Mouse (Mus musculus) CH12.LX (cell line): ENCODE measurements around the gene Pex16. TPM values are rescaled to one million over a fixed set of nuclear protein-coding genes. Genes with fewer than 3 reads are reported as not detected.

Experiments
- DNase-seq: peaks from one replicate; pipeline ENCODE4 v3.0.0-alpha.2; 2013; ENCODE audit errors: extremely low read depth
- H3K27ac ChIP-seq: 2 replicates; pipeline ENCODE4 v1.5.1; 2012; ENCODE audit warnings: low read depth, mild to moderate bottlenecking, control low read depth, moderate library complexity; ENCODE audit not compliant: insufficient read depth
- H3K27me3 ChIP-seq: replicated peaks from 2 replicates; pipeline ENCODE3; 2012; ENCODE audit warnings: inconsistent platforms
- H3K36me3 ChIP-seq, 2 experiments: replicated peaks in 1 of 2; 2 replicates each; pipeline versions ENCODE3 to v1.6.1; 2012; ENCODE audit warnings: inconsistent platforms in 1 of 2, low read length in 1 of 2, mild to moderate bottlenecking in 1 of 2, mixed read lengths in 1 of 2, moderate library complexity in 1 of 2; ENCODE audit not compliant: control insufficient read depth in 1 of 2, insufficient read depth in 1 of 2
- H3K4me1 ChIP-seq, 2 experiments: 2 replicates each; pipeline ENCODE4 v1.6.1; 2012; ENCODE audit warnings: inconsistent platforms in 1 of 2, moderate library complexity in 1 of 2; ENCODE audit not compliant: insufficient read depth in 2 of 2, control insufficient read depth in 1 of 2
- H3K4me2 ChIP-seq: 2 replicates; pipeline ENCODE4 v1.6.1; 2012; ENCODE audit warnings: low read depth, mild to moderate bottlenecking, control low read depth; ENCODE audit not compliant: poor library complexity, insufficient read depth, severe bottlenecking
- H3K4me3 ChIP-seq, 3 experiments: fragments of 150-350 bp in 1 of 3; sonication (generic) in 1 of 3; replicated peaks in 1 of 3; 2 replicates each; pipeline versions ENCODE3 to v1.5.1; 2011 to 2012; ENCODE audit warnings: low read depth in 2 of 3, low read length in 2 of 3, mild to moderate bottlenecking in 2 of 3, moderate library complexity in 2 of 3, control low read depth in 1 of 3, improper control_type of control experiment in 1 of 3, inconsistent platforms in 1 of 3, mixed read lengths in 1 of 3; ENCODE audit not compliant: poor library complexity in 1 of 3
- H3K79me2 ChIP-seq: replicated peaks from 2 replicates; pipeline ENCODE4 v1.6.1; 2012; ENCODE audit warnings: mild to moderate bottlenecking, moderate library complexity; ENCODE audit not compliant: control insufficient read depth, poor library complexity, insufficient read depth, severe bottlenecking; ENCODE audit errors: extremely low read depth
- H3K9ac ChIP-seq: 2 replicates; pipeline ENCODE4 v1.6.1; 2012; ENCODE audit warnings: low read depth, mild to moderate bottlenecking, control low read depth, moderate library complexity; ENCODE audit not compliant: insufficient read depth
- H3K9me3 ChIP-seq: replicated peaks from 2 replicates; pipeline ENCODE3; 2012; ENCODE audit warnings: low read length, inconsistent platforms, mixed read lengths
- CTCF ChIP-seq, 2 experiments: IDR thresholded peaks in 1 of 2; conservative IDR thresholded peaks in 1 of 2; 2 replicates each; pipeline ENCODE4 v1.5.1; 2011 to 2012; ENCODE audit warnings: low read depth in 2 of 2, low read length in 2 of 2, improper control_type of control experiment in 1 of 2, inconsistent platforms in 1 of 2, mild to moderate bottlenecking in 1 of 2, moderate library complexity in 1 of 2
- EP300 ChIP-seq: IDR thresholded peaks from 2 replicates; pipeline ENCODE4 v1.6.1; 2011; ENCODE audit warnings: low read length, improper control_type of control experiment
- ETS1 ChIP-seq: conservative IDR thresholded peaks from 2 replicates; pipeline ENCODE4 v1.6.1; 2012; ENCODE audit warnings: low read depth, mild to moderate bottlenecking, inconsistent platforms, low read length, improper control_type of control experiment, moderate library complexity
- GABPA ChIP-seq: IDR thresholded peaks from 2 replicates; pipeline ENCODE4 v1.6.1; 2012; ENCODE audit warnings: low read depth, low read length, improper control_type of control experiment, inconsistent platforms; ENCODE audit not compliant: insufficient replicate concordance
- IRF4 ChIP-seq: IDR thresholded peaks from 2 replicates; pipeline ENCODE4 v1.6.1; 2014; ENCODE audit warnings: low read depth, mild to moderate bottlenecking, inconsistent platforms, low read length, improper control_type of control experiment
- JUN ChIP-seq: IDR thresholded peaks from 2 replicates; pipeline ENCODE4 v1.6.1; 2011; ENCODE audit warnings: low read depth, mild to moderate bottlenecking, low read length, improper control_type of control experiment, moderate library complexity; ENCODE audit not compliant: insufficient read depth
- JUND ChIP-seq: conservative IDR thresholded peaks from 2 replicates; pipeline ENCODE4 v1.6.1; 2011; ENCODE audit warnings: low read depth, low read length, improper control_type of control experiment
- MAX ChIP-seq: IDR thresholded peaks from 2 replicates; pipeline ENCODE4 v1.6.1; 2011; ENCODE audit warnings: low read length, improper control_type of control experiment
- MAZ ChIP-seq: IDR thresholded peaks from 2 replicates; pipeline ENCODE4 v1.6.1; 2012; ENCODE audit warnings: low read depth, mild to moderate bottlenecking, inconsistent platforms, low read length, improper control_type of control experiment, moderate library complexity
- MYC ChIP-seq: IDR thresholded peaks from 2 replicates; pipeline ENCODE4 v1.6.1; 2011; ENCODE audit warnings: low read depth, mild to moderate bottlenecking, improper control_type of control experiment, low read length
- NELFE ChIP-seq: IDR thresholded peaks from 2 replicates; pipeline ENCODE4 v1.6.1; 2011; ENCODE audit warnings: low read depth, low read length, improper control_type of control experiment
- POLR2A ChIP-seq: IDR thresholded peaks from 2 replicates; pipeline ENCODE4 v1.6.1; 2011; ENCODE audit warnings: low read depth, mild to moderate bottlenecking, improper control_type of control experiment, low read length
- RAD21 ChIP-seq: IDR thresholded peaks from 2 replicates; pipeline ENCODE4 v1.6.1; 2011; ENCODE audit warnings: low read depth, mild to moderate bottlenecking, low read length, improper control_type of control experiment, moderate library complexity
- RCOR1 ChIP-seq: conservative IDR thresholded peaks from 2 replicates; pipeline ENCODE4 v1.6.1; 2012; ENCODE audit warnings: low read depth, mild to moderate bottlenecking, inconsistent platforms, low read length, improper control_type of control experiment
- SIN3A ChIP-seq: IDR thresholded peaks from 2 replicates; pipeline ENCODE4 v1.6.1; 2012; ENCODE audit warnings: low read length, improper control_type of control experiment, inconsistent platforms
- SMC3 ChIP-seq: IDR thresholded peaks from 2 replicates; pipeline ENCODE4 v1.6.1; 2011; ENCODE audit warnings: low read depth, low read length, improper control_type of control experiment
- TBP ChIP-seq: conservative IDR thresholded peaks from 2 replicates; pipeline ENCODE4 v1.6.1; 2011; ENCODE audit warnings: low read depth, low read length, improper control_type of control experiment
- TCF12 ChIP-seq: IDR thresholded peaks from 2 replicates; pipeline ENCODE4 v1.6.1; 2014; ENCODE audit warnings: low read depth, mild to moderate bottlenecking, inconsistent platforms, low read length, improper control_type of control experiment
- UBTF ChIP-seq: IDR thresholded peaks from 2 replicates; pipeline ENCODE4 v1.6.1; 2012; ENCODE audit warnings: low read depth, mild to moderate bottlenecking, inconsistent platforms, low read length, improper control_type of control experiment, moderate library complexity
- USF1 ChIP-seq: IDR thresholded peaks from 2 replicates; pipeline ENCODE4 v1.6.1; 2014; ENCODE audit warnings: low read depth, mild to moderate bottlenecking, inconsistent platforms, low read length, improper control_type of control experiment
- USF2 ChIP-seq: conservative IDR thresholded peaks from 2 replicates; pipeline ENCODE4 v1.6.1; 2011; ENCODE audit warnings: low read depth, low read length, improper control_type of control experiment
- ZC3H11A ChIP-seq: IDR thresholded peaks from 2 replicates; pipeline ENCODE4 v1.6.1; 2012; ENCODE audit warnings: low read depth, mild to moderate bottlenecking, inconsistent platforms, low read length, improper control_type of control experiment
- ZKSCAN1 ChIP-seq: IDR thresholded peaks from 2 replicates; pipeline ENCODE4 v1.6.1; 2012; ENCODE audit warnings: low read depth, inconsistent platforms, low read length, improper control_type of control experiment, borderline replicate concordance
- ZMIZ1 ChIP-seq: IDR thresholded peaks from 2 replicates; pipeline ENCODE4 v1.6.1; 2012; ENCODE audit warnings: low read depth, mild to moderate bottlenecking, inconsistent platforms, low read length, improper control_type of control experiment
- ZNF384 ChIP-seq: IDR thresholded peaks from 2 replicates; pipeline ENCODE4 v1.6.1; 2012; ENCODE audit warnings: low read depth, low read length, improper control_type of control experiment, inconsistent platforms
- dilution Hi-C: fragments of 300-500 bp; cut with MboI; formaldehyde crosslinking; loops from 2 replicates; pipeline ENCODE4 v1.14.3; 2020; ENCODE audit warnings: low sequenced_read_pairs; ENCODE audit not compliant: extremely low pct_unique_long_range_greater_than_20kb, extremely low pct_ligation_motif_present
- in situ Hi-C: fragments of 300-500 bp; cut with MboI; formaldehyde crosslinking; loops from 3 replicates; pipeline ENCODE4 v1.14.3; 2019; ENCODE audit warnings: low sequenced_read_pairs, low pct_ligation_motif_present, low pct_unique_long_range_greater_than_20kb, mixed read lengths
- polyA plus RNA-seq: library from polyadenylated mRNA; unstranded; fragments of >175 nt; gene quantifications from 2 replicates; pipeline ENCODE4 v1.2.1, GENCODE M21; 2012; ENCODE audit warnings: low read depth; ENCODE audit not compliant: insufficient read length
- total RNA-seq, 2 experiments: library from RNA; depleted of rRNA; stranded (reverse); fragments of 300-350 nt in 1 of 2; fragments of >200 nt in 1 of 2; gene quantifications; 2 replicates each; pipeline ENCODE4 v1.2.3; 2012 to 2014

Pex16 gene
- total and polyA plus RNA-seq, 3 experiments, result 28.7 to 44.0 (median 36.6) TPM

DNA sequence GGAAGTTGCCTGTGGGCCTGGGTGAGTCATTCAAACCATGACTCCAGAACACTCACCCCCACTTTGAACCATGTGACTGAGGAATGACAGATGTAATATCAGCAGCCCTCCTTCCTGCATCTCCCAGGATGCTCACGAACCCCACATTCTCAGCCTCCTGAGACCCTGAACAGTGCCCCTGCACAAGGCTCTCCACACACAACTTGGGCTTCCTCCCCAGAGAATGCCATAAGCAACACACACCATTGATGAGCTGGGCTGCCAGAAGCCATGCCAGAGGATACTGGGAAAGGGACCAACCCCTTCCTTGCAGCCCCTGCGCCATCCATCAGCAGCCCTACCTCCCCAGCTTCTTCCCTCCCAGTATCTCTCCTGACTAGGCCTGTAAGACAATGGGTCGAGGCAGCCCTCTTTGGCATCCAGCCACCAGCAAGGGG, 13.6 kb downstream of the Pex16 start:
- no peak overlapping the region for H3K4me2 ChIP-seq
- H3K9me3 ChIP-seq, result no peaks in the 10 kb centered on the region
- H3K27ac ChIP-seq, result no peak overlapping the region
- dilution Hi-C loops (no loop called here), in situ Hi-C loops (no loop called here)
- peaks cover 11 to 41% of the 10 kb centered on the region in 2 experiments; a peak in 3 of 4 replicates for H3K4me1 ChIP-seq
- no peak overlapping the region for H3K4me3 ChIP-seq
- no peaks in the 10 kb centered on the region for H3K79me2 ChIP-seq
- H3K9ac ChIP-seq, result no peak overlapping the region
- no peak for TF ChIP-seq UBTF
- no peak for TF ChIP-seq ZMIZ1
- TF ChIP-seq ZC3H11A, result no peak
- TF ChIP-seq SMC3, result no peak
- no peak for TF ChIP-seq POLR2A
- TF ChIP-seq ETS1, result no peak
- TF ChIP-seq SIN3A, result no peak
- no peak for TF ChIP-seq USF1
- no peak for TF ChIP-seq ZKSCAN1
- TF ChIP-seq JUN, result no peak
- no peak for TF ChIP-seq TBP
- no peak for TF ChIP-seq MAZ
- TF ChIP-seq USF2, result no peak
- TF ChIP-seq MYC, result no peak
- TF ChIP-seq IRF4, result no peak
- no peak for TF ChIP-seq CTCF (conservative IDR thresholded peaks at IDR 0.05 in 1 of 2, IDR thresholded peaks at IDR 0.05 in 1 of 2; ENCODE audit: low read depth in 2 of 2, low read length in 2 of 2)
- TF ChIP-seq TCF12, result no peak
- no peak for TF ChIP-seq MAX
- TF ChIP-seq JUND, result no peak
- no peak for TF ChIP-seq GABPA
- TF ChIP-seq, all 38 proteins: peak for 0
- no peaks in the 10 kb centered on the region for H3K27me3 ChIP-seq
- peaks cover 26 to 74% of the 10 kb centered on the region in 2 experiments for H3K36me3 ChIP-seq
- no peak for DNase-seq

DNA sequence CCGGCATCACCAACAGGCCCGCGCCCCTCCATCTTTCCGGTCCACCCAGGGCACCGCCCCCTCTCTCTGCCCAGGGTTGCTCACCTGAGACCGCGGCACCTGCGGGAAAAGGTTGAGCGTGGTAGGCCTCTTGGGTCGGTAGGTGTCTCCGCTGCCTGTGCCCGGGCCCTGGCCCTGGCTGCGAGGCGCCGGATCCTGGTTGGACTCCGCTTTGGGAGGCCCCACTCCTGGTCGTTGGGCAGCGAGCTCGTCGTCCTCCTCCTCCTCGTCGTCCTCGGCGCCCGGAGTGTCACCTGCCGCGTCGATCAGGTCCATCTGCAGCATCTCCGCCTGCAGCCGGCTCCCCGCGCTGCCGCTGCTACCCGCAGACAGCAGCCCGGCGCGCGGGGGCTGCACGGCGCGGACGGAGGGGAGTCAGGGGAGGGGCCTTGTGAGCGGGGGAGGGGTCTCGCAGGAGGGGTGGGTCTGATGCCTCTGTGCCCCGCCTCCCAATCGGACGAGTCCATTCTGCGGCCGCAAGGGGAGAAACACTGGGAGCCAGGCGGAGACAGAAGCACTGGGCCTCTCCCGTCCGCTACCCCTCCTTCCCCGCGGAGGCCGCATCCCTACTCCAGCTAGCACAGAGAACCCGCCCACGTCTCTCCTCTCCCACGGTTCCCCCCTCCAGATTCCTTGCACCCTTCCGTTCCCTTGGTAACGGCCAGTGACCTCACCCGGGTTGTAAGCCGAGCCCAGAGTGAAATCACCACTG, 14.6 kb downstream of the Pex16 start:
- H3K4me3 ChIP-seq, result no peak overlapping the region
- dilution Hi-C loops, result no loop called here
- no peaks in the 10 kb centered on the region for H3K9me3 ChIP-seq
- no peak overlapping the region for H3K27ac ChIP-seq
- in situ Hi-C loops, result no loop called here
- no peak for DNase-seq
- no peak overlapping the region for H3K4me2 ChIP-seq
- H3K27me3 ChIP-seq, result no peaks in the 10 kb centered on the region
- peaks cover 22 to 65% of the 10 kb centered on the region in 2 experiments for H3K36me3 ChIP-seq
- no peaks in the 10 kb centered on the region for H3K79me2 ChIP-seq
- TF ChIP-seq NELFE, result no peak
- no peak for TF ChIP-seq ZNF384
- no peak for TF ChIP-seq TBP
- TF ChIP-seq MAZ, result no peak
- TF ChIP-seq RAD21, result no peak
- TF ChIP-seq EP300, result no peak
- no peak for TF ChIP-seq ZC3H11A
- TF ChIP-seq IRF4, result no peak
- TF ChIP-seq SIN3A, result no peak
- TF ChIP-seq CTCF (conservative IDR thresholded peaks at IDR 0.05 in 1 of 2, IDR thresholded peaks at IDR 0.05 in 1 of 2; ENCODE audit: low read depth in 2 of 2, low read length in 2 of 2), result no peak
- TF ChIP-seq RCOR1, result no peak
- peaks cover 15 to 44% of the 10 kb centered on the region in 2 experiments; a peak in 3 of 4 replicates for H3K4me1 ChIP-seq
- H3K9ac ChIP-seq, result no peak overlapping the region
